Mouse (Mus musculus) cortical plate, adult 2 months (tissue): Measurements from ENCODE around the gene Tmc6.

Source experiments
- CTCF ChIP-seq: fragments of 200-500 bp; IDR thresholded peaks from 2 replicates; pipeline ENCODE4 v1.5.1; 2011; ENCODE audit warnings: mild to moderate bottlenecking, control low read depth, low read length; ENCODE audit not compliant: insufficient read depth; ENCODE audit errors: extremely low read depth
- POLR2A ChIP-seq: fragments of 200-500 bp; IDR thresholded peaks from 2 replicates; pipeline ENCODE4 v1.6.1; 2011; ENCODE audit warnings: mild to moderate bottlenecking, low read length, control low read depth; ENCODE audit not compliant: insufficient read depth; ENCODE audit errors: extremely low read depth

DNA sequence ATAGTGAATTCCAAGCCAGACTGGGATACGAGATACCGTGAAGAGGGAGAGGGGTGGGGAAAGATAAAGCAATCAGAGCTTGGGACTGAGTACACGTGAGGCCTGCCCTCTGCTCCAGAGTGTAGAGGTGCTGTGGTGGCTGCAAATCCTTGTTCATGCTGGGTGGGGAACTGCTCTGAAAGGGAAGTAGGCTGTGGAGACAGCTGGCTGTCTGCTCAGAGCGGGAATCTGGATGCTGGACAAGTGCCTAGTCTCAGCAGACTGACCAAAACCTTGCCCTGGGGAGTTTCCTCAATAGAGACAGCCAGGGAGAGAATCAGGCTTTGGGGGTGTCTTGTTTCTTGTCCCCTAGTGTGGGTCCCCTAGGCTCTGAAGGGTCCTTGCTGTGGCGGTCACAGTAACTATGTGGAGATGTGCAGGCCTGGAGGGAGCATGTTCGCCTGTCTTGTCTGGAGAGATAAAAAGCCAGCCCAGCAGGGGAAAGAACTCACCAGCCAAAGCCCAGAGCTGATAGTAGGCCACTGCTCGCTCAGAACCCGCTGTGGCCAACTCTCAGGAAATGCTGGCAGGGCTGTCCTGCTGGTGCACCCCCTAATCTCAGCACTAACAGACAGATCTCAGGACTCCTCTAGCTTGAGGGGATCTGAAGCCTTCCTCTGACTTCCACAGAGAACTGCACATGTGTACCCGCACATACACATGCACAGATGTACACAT lies 47.0 kb upstream of the Tmc6 start:
- TF ChIP-seq POLR2A (no peak), CTCF (no peak)
